Mouse (Mus musculus): ENCODE measurements at regions not wholly inside any gene's neighbourhood (a gene's known extent, or its start where the extent isn't known, plus 50 kb on each side); places are given as distances from the start of the nearest gene placed in this dataset.

- Histone ChIP-seq H3K27ac (ENCODE audit: insufficient read depth, low read length) (no peak overlapping the region), H3K4me3 (ENCODE audit: insufficient read depth, low read length) (no peak overlapping the region), H3K4me1 (ENCODE audit: control insufficient read depth, insufficient read depth, low read length) (0 out of 2 replicates have a peak, but pooled peaks cover 1% of the 10 kb centered on the region)
- TF ChIP-seq POLR2A (IDR thresholded peaks at IDR 0.05; ENCODE audit: extremely low read depth, insufficient read depth, low read length) (no peak), CTCF (IDR thresholded peaks at IDR 0.05; ENCODE audit: extremely low read depth, insufficient read depth, low read length) (no peak)
These were observed 160.5 kb upstream of the Srrm4 start for GRCm38 (mm10) chr5:116752096-116752495.

GRCm38 (mm10) chr5:116745776-116746175 lies 154.2 kb upstream of the Srrm4 start:
- Histone ChIP-seq H3K27ac (ENCODE audit: insufficient read depth, low read length) (no peak overlapping the region), H3K4me3 (ENCODE audit: insufficient read depth, low read length) (no peak overlapping the region), H3K4me1 (ENCODE audit: control insufficient read depth, insufficient read depth, low read length) (no peaks in the 10 kb centered on the region)
- TF ChIP-seq POLR2A (IDR thresholded peaks at IDR 0.05; ENCODE audit: extremely low read depth, insufficient read depth, low read length) (no peak), CTCF (IDR thresholded peaks at IDR 0.05; ENCODE audit: extremely low read depth, insufficient read depth, low read length) (no peak)

GRCm38 (mm10) chr5:116744389-116744788 lies 152.8 kb upstream of the Srrm4 start:
- H3K4me3 ChIP-seq (ENCODE audit: insufficient read depth, low read length) = no peak overlapping the region
- TF ChIP-seq POLR2A (IDR thresholded peaks at IDR 0.05; ENCODE audit: extremely low read depth, insufficient read depth, low read length) (no peak), CTCF (IDR thresholded peaks at IDR 0.05; ENCODE audit: extremely low read depth, insufficient read depth, low read length) (no peak)
- no peaks in the 10 kb centered on the region for H3K4me1 ChIP-seq (ENCODE audit: control insufficient read depth, insufficient read depth, low read length)
- H3K27ac ChIP-seq (ENCODE audit: insufficient read depth, low read length) = no peak overlapping the region

GRCm38 (mm10) chr5:116735622-116736021 lies 144.0 kb upstream of the Srrm4 start:
- Histone ChIP-seq H3K4me1 (ENCODE audit: control insufficient read depth, insufficient read depth, low read length) (no peaks in the 10 kb centered on the region), H3K27ac (ENCODE audit: insufficient read depth, low read length) (no peak overlapping the region), H3K4me3 (ENCODE audit: insufficient read depth, low read length) (no peak overlapping the region)
- TF ChIP-seq CTCF (IDR thresholded peaks at IDR 0.05; ENCODE audit: extremely low read depth, insufficient read depth, low read length) = no peak
- no peak for TF ChIP-seq POLR2A (IDR thresholded peaks at IDR 0.05; ENCODE audit: extremely low read depth, insufficient read depth, low read length)

GRCm38 (mm10) chr5:116731509-116731908 lies 139.9 kb upstream of the Srrm4 start:
- H3K27ac ChIP-seq (ENCODE audit: insufficient read depth, low read length) = no peak overlapping the region
- no peak overlapping the region for H3K4me3 ChIP-seq (ENCODE audit: insufficient read depth, low read length)
- no peaks in the 10 kb centered on the region for H3K4me1 ChIP-seq (ENCODE audit: control insufficient read depth, insufficient read depth, low read length)
- TF ChIP-seq CTCF (IDR thresholded peaks at IDR 0.05; ENCODE audit: extremely low read depth, insufficient read depth, low read length) (no peak), POLR2A (IDR thresholded peaks at IDR 0.05; ENCODE audit: extremely low read depth, insufficient read depth, low read length) (no peak)

GRCm38 (mm10) chr5:116719200-116719599 lies 127.6 kb upstream of the Srrm4 start:
- H3K4me3 ChIP-seq (ENCODE audit: insufficient read depth, low read length) = no peak overlapping the region
- no peak overlapping the region for H3K27ac ChIP-seq (ENCODE audit: insufficient read depth, low read length)
- no peak for TF ChIP-seq CTCF (IDR thresholded peaks at IDR 0.05; ENCODE audit: extremely low read depth, insufficient read depth, low read length)
- no peak for TF ChIP-seq POLR2A (IDR thresholded peaks at IDR 0.05; ENCODE audit: extremely low read depth, insufficient read depth, low read length)
- H3K4me1 ChIP-seq (ENCODE audit: control insufficient read depth, insufficient read depth, low read length) = no peaks in the 10 kb centered on the region

GRCm38 (mm10) chr5:116714256-116714655 lies 122.6 kb upstream of the Srrm4 start:
- H3K4me1 ChIP-seq (ENCODE audit: control insufficient read depth, insufficient read depth, low read length) = no peaks in the 10 kb centered on the region

GRCm38 (mm10) chr5:116712056-116712455 lies 120.4 kb upstream of the Srrm4 start:
- Histone ChIP-seq H3K27ac (ENCODE audit: insufficient read depth, low read length) (no peak overlapping the region), H3K4me3 (ENCODE audit: insufficient read depth, low read length) (no peak overlapping the region), H3K4me1 (ENCODE audit: control insufficient read depth, insufficient read depth, low read length) (no peaks in the 10 kb centered on the region)
- TF ChIP-seq POLR2A (IDR thresholded peaks at IDR 0.05; ENCODE audit: extremely low read depth, insufficient read depth, low read length) = no peak

More at GRCm38 (mm10) chr5:116714256-116714655, 122.6 kb upstream of the Srrm4 start:
- no peak overlapping the region for H3K4me3 ChIP-seq (ENCODE audit: insufficient read depth, low read length)
- H3K27ac ChIP-seq (ENCODE audit: insufficient read depth, low read length) = no peak overlapping the region
- no peak for TF ChIP-seq CTCF (IDR thresholded peaks at IDR 0.05; ENCODE audit: extremely low read depth, insufficient read depth, low read length)
- TF ChIP-seq POLR2A (IDR thresholded peaks at IDR 0.05; ENCODE audit: extremely low read depth, insufficient read depth, low read length) = no peak

- Histone ChIP-seq H3K4me3 (ENCODE audit: insufficient read depth, low read length) (no peak overlapping the region), H3K27ac (ENCODE audit: insufficient read depth, low read length) (no peak overlapping the region), H3K4me1 (ENCODE audit: control insufficient read depth, insufficient read depth, low read length) (no peaks in the 10 kb centered on the region)
- TF ChIP-seq CTCF (IDR thresholded peaks at IDR 0.05; ENCODE audit: extremely low read depth, insufficient read depth, low read length) (no peak), POLR2A (IDR thresholded peaks at IDR 0.05; ENCODE audit: extremely low read depth, insufficient read depth, low read length) (no peak)
These were observed 116.9 kb upstream of the Srrm4 start for GRCm38 (mm10) chr5:116708505-116708904.

- peaks cover 1% of the 10 kb centered on the region; the same call in 1 of the 2 replicates for H3K4me1 ChIP-seq (ENCODE audit: control insufficient read depth, insufficient read depth, low read length)
- H3K27ac ChIP-seq (ENCODE audit: insufficient read depth, low read length) = no peak overlapping the region
- TF ChIP-seq CTCF (IDR thresholded peaks at IDR 0.05; ENCODE audit: extremely low read depth, insufficient read depth, low read length) (no peak), POLR2A (IDR thresholded peaks at IDR 0.05; ENCODE audit: extremely low read depth, insufficient read depth, low read length) (no peak)
- no peak overlapping the region for H3K4me3 ChIP-seq (ENCODE audit: insufficient read depth, low read length)
These were observed 70.8 kb upstream of the Srrm4 start for GRCm38 (mm10) chr5:116662466-116662865.

Data from cortical plate, adult 2 months (tissue).